Mouse (Mus musculus) ES-Bruce4 (cell line): ENCODE results near the gene Gm10645.

Experiments used
- CTCF ChIP-seq: IDR thresholded peaks from one replicate; pipeline ENCODE4 v1.8.1; 2011; ENCODE audit warnings: low read depth, low read length
- EP300 ChIP-seq: IDR thresholded peaks from 2 replicates; pipeline ENCODE4 v1.6.1; 2011; ENCODE audit warnings: low read depth, low read length; ENCODE audit not compliant: insufficient read depth
- POLR2A ChIP-seq: IDR thresholded peaks from one replicate; pipeline ENCODE4 v1.8.1; 2011; ENCODE audit warnings: low read length; ENCODE audit not compliant: insufficient read depth

GRCm38 (mm10) chr8:83202946-83203345 is 37.0 kb upstream of the Gm10645 start:
- TF ChIP-seq CTCF (no peak), POLR2A (no peak), EP300 (no peak)
